Mouse (Mus musculus) right cerebral cortex, adult 18-20 months (tissue): ENCODE measurements around the gene Fbxl5.

Experiments
- DNase-seq: peaks from one replicate; pipeline ENCODE4 v3.0.0; 2022; ENCODE audit warnings: mixed read lengths

The Fbxl5 gene

GRCm38 (mm10) chr5:43781423-43781976 is 39.9 kb downstream of the Fbxl5 start:
- no peak for DNase-seq

- no peak for DNase-seq
Measured at GRCm38 (mm10) chr5:43778583-43778982, 42.9 kb downstream of the Fbxl5 start.

- no peak for DNase-seq
Measured at GRCm38 (mm10) chr5:43776993-43777392, 44.4 kb downstream of the Fbxl5 start.

GRCm38 (mm10) chr5:43776407-43776806 is 45.0 kb downstream of the Fbxl5 start:
- DNase-seq, result no peak

- DNase-seq, result no peak
Measured at GRCm38 (mm10) chr5:43771555-43771954, 49.9 kb downstream of the Fbxl5 start.

GRCm38 (mm10) chr5:43770618-43771354 is 50.7 kb downstream of the Fbxl5 start:
- peak; percentile 52 for DNase-seq

GRCm38 (mm10) chr5:43749092-43749491 is 72.3 kb downstream of the Fbxl5 start:
- DNase-seq, result no peak

GRCm38 (mm10) chr5:43748039-43748438 is 73.4 kb downstream of the Fbxl5 start:
- DNase-seq, result no peak

- DNase-seq, result no peak
Measured at GRCm38 (mm10) chr5:43745156-43745555, 76.3 kb downstream of the Fbxl5 start.

- DNase-seq, result no peak
Measured at GRCm38 (mm10) chr5:43744187-43744586, 77.3 kb downstream of the Fbxl5 start.

- DNase-seq, result peak; percentile 30
Measured at GRCm38 (mm10) chr5:43732381-43732780, 89.1 kb downstream of the Fbxl5 start.

GRCm38 (mm10) chr5:43728375-43729165 is 92.9 kb downstream of the Fbxl5 start:
- peak; percentile 24 for DNase-seq

GRCm38 (mm10) chr5:43723830-43724229 is 97.6 kb downstream of the Fbxl5 start:
- peak; percentile 37 for DNase-seq

- no peak for DNase-seq
Measured at GRCm38 (mm10) chr5:43722452-43722783, 99.0 kb downstream of the Fbxl5 start.

GRCm38 (mm10) chr5:43721538-43722451 is 99.6 kb downstream of the Fbxl5 start:
- no peak for DNase-seq

GRCm38 (mm10) chr5:43699240-43699639 is 122.2 kb downstream of the Fbxl5 start:
- no peak for DNase-seq

- DNase-seq, result no peak
Measured at GRCm38 (mm10) chr5:43697133-43697532, 124.3 kb downstream of the Fbxl5 start.
